Mouse (Mus musculus) ES-E14 (cell line): ENCODE results near the gene Tmem242. TPM values are rescaled to one million over a fixed set of nuclear protein-coding genes. Genes with fewer than 3 reads are reported as not detected.
"Not testable (repeated sequence)": the region's sequence is repeated elsewhere in the genome, so short reads cannot be mapped to it uniquely, and the experiment has no call there.

Source experiments
- DNase-seq: peaks from one replicate; pipeline ENCODE4 v3.0.0-alpha.2; 2013; ENCODE audit warnings: low read depth, low spot score
- H3K27ac ChIP-seq: 2 replicates; pipeline ENCODE4 v1.5.1; 2012; ENCODE audit warnings: low read depth, mild to moderate bottlenecking, low read length, moderate library complexity, mixed read lengths; ENCODE audit not compliant: poor library complexity, insufficient read depth, severe bottlenecking
- H3K36me3 ChIP-seq: 2 replicates; pipeline ENCODE4 v1.6.1; 2012; ENCODE audit warnings: mild to moderate bottlenecking, low read length, moderate library complexity, mixed read lengths; ENCODE audit not compliant: control insufficient read depth, poor library complexity, insufficient read depth, severe bottlenecking
- H3K4me1 ChIP-seq, 2 experiments: fragments of 150-350 bp in 1 of 2; sonication (generic) in 1 of 2; 2 replicates each; pipeline ENCODE4 v1.6.1; 2012; ENCODE audit warnings: low read length in 2 of 2, mild to moderate bottlenecking in 1 of 2, mixed read lengths in 1 of 2; ENCODE audit not compliant: control insufficient read depth in 2 of 2, insufficient read depth in 2 of 2, poor library complexity in 1 of 2
- H3K4me3 ChIP-seq, 2 experiments: fragments of 150-350 bp in 1 of 2; sonication (generic) in 1 of 2; 2 replicates each; pipeline ENCODE4 v1.5.1; 2012; ENCODE audit warnings: low read length in 2 of 2, low read depth in 1 of 2, mild to moderate bottlenecking in 1 of 2, mixed read lengths in 1 of 2; ENCODE audit not compliant: insufficient read depth in 1 of 2, poor library complexity in 1 of 2, severe bottlenecking in 1 of 2
- H3K9ac ChIP-seq: 2 replicates; pipeline ENCODE4 v1.6.1; 2012; ENCODE audit warnings: low read depth, mild to moderate bottlenecking, low read length, mixed read lengths; ENCODE audit not compliant: poor library complexity, insufficient read depth, severe bottlenecking
- H3K9me3 ChIP-seq: fragments of 150-350 bp; sonication (generic); 2 replicates; pipeline ENCODE4 v1.6.1; 2012; ENCODE audit warnings: low read depth, mild to moderate bottlenecking, low read length; ENCODE audit not compliant: control insufficient read depth, insufficient read depth
- CHD2 ChIP-seq: IDR thresholded peaks from 2 replicates; pipeline ENCODE4 v1.6.1; 2014; ENCODE audit warnings: mild to moderate bottlenecking, low read depth, low read length, inconsistent platforms
- HCFC1 ChIP-seq: IDR thresholded peaks from 2 replicates; pipeline ENCODE4 v1.6.1; 2012; ENCODE audit warnings: low read length, inconsistent platforms, borderline replicate concordance; ENCODE audit not compliant: insufficient read depth
- MAFK ChIP-seq: IDR thresholded peaks from 2 replicates; pipeline ENCODE4 v1.6.1; 2014; ENCODE audit warnings: mild to moderate bottlenecking, low read depth, low read length, inconsistent platforms; ENCODE audit not compliant: insufficient read depth
- ZC3H11A ChIP-seq: IDR thresholded peaks from 2 replicates; pipeline ENCODE4 v1.6.1; 2012; ENCODE audit warnings: low read depth, mild to moderate bottlenecking, inconsistent platforms, low read length, borderline replicate concordance
- ZNF384 ChIP-seq: IDR thresholded peaks from 2 replicates; pipeline ENCODE4 v1.6.1; 2012; ENCODE audit warnings: low read depth, low read length, inconsistent platforms
- in situ Hi-C, 2 experiments: fragments of 600-800 bp; cut with MboI; formaldehyde crosslinking; loops; one replicate each; pipeline ENCODE4 v1.15.1; 2025; ENCODE audit warnings: low sequenced_read_pairs in 2 of 2, inconsistent platforms in 1 of 2; ENCODE audit not compliant: unreplicated experiment in 2 of 2
- total RNA-seq: library from RNA; depleted of rRNA; stranded (reverse); fragments of 300-350 nt; gene quantifications from 2 replicates; pipeline ENCODE4 v1.2.3, GENCODE M21; 2012

The Tmem242 gene
- total RNA-seq, 1 experiment = 61.6 TPM

GRCm38 (mm10) chr17:5463912-5464311, 23.9 kb upstream of the Tmem242 start:
- Histone ChIP-seq H3K9ac (no peak overlapping the region), H3K9me3 (no peaks in the 10 kb centered on the region), H3K4me3 (no peak overlapping the region), H3K36me3 (no peaks in the 10 kb centered on the region), H3K4me1 (no peaks in the 10 kb centered on the region), H3K27ac (no peak overlapping the region)
- TF ChIP-seq CHD2 (no peak), MAFK (no peak), HCFC1 (no peak), ZNF384 (no peak), ZC3H11A (no peak)
- in situ Hi-C loops = no loop called here
- no peak for DNase-seq

- no peak for DNase-seq
- Histone ChIP-seq H3K9me3 (no peaks in the 10 kb centered on the region), H3K4me3 (no peak overlapping the region), H3K27ac (no peak overlapping the region), H3K36me3 (no peaks in the 10 kb centered on the region), H3K4me1 (no peaks in the 10 kb centered on the region), H3K9ac (no peak overlapping the region)
- in situ Hi-C loops = no loop called here
- TF ChIP-seq ZNF384 (no peak), MAFK (no peak), CHD2 (no peak), HCFC1 (no peak), ZC3H11A (no peak)
Measured at GRCm38 (mm10) chr17:5453657-5454056, 13.6 kb upstream of the Tmem242 start.

GRCm38 (mm10) chr17:5443751-5444150, 3.7 kb upstream of the Tmem242 start:
- Histone ChIP-seq H3K27ac (no peak overlapping the region), H3K36me3 (no peaks in the 10 kb centered on the region), H3K9me3 (no peaks in the 10 kb centered on the region), H3K9ac (no peak overlapping the region), H3K4me3 (no peak overlapping the region), H3K4me1 (no peaks in the 10 kb centered on the region)
- in situ Hi-C loops = no loop called here
- TF ChIP-seq HCFC1 (no peak), CHD2 (no peak), ZC3H11A (no peak), MAFK (no peak), ZNF384 (no peak)
- no peak for DNase-seq

GRCm38 (mm10) chr17:5443260-5443659, 3.2 kb upstream of the Tmem242 start:
- no peaks in the 10 kb centered on the region for H3K36me3 ChIP-seq
- no peak overlapping the region for H3K9ac ChIP-seq
- DNase-seq = no peak
- TF ChIP-seq MAFK (no peak), CHD2 (no peak), ZC3H11A (no peak), HCFC1 (no peak), ZNF384 (no peak)
- H3K27ac ChIP-seq = no peak overlapping the region
- H3K9me3 ChIP-seq = no peaks in the 10 kb centered on the region
- no peaks in the 10 kb centered on the region for H3K4me1 ChIP-seq
- in situ Hi-C loops = no loop called here
- H3K4me3 ChIP-seq = no peak overlapping the region

- H3K9ac ChIP-seq, DNase-seq, H3K36me3 ChIP-seq, H3K4me1 ChIP-seq, H3K4me3 ChIP-seq, H3K27ac ChIP-seq, H3K9me3 ChIP-seq, in situ Hi-C loops: not testable (repeated sequence)
Measured at GRCm38 (mm10) chr17:5442403-5442802, 2.3 kb upstream of the Tmem242 start.
